ENCODE assay signal across 17 mouse cellular contexts in the genomic region with DNA sequence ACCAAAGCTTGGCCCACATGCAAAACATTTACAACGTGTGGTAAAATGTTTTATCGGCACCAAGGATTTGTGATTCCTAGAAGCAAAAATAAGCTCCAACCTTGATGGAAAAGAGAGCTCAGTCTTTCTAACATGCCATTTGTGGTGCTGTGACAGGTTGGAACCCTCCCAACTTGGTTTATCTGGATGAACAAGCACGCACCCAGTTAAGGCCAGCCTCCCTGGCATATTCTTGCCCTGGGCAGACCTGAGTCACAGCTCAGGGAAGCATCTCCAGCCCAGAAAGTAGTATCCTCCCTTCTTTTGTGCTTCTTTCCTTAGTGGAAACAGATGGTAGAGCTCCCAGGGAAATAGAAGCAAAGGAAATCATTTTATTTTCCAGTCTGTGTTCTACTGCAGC. TPM values are rescaled to one million over a fixed set of nuclear protein-coding genes. Genes with fewer than 3 reads are reported as not detected.
A peak's percentile ranks its signal among the peaks of the same experiment; 100 is the strongest.
DNase-seq lines count a peak whose midpoint lies in the region; ATAC-seq and TF ChIP-seq lines count a peak whose summit lies in the region.
"Had no signal": no experiment of that assay in that cellular context is flagged by ENCODE, and none has a peak within 500 bp of the region (broad histone marks: within the 10 kb centered on the region; RNA-seq: fewer than 3 reads in every experiment).

No protein-coding gene starts in this region.

- no peak overlapping the region for H3K27ac ChIP-seq in hindbrain, embryonic 16.5 days (ENCODE audit: low read depth, low read length)
- no peak overlapping the region for H3K27ac ChIP-seq in hindbrain, embryonic 13.5 days
- H3K27ac ChIP-seq in midbrain, postnatal 0 days (ENCODE audit: low read depth, low read length), result no peak overlapping the region
- H3K27ac ChIP-seq: liver, embryonic 12.5 days; neural tube, embryonic 15.5 days had no signal

- H3K9ac ChIP-seq in hindbrain, embryonic 16.5 days (ENCODE audit: low read depth, low read length), result no peak overlapping the region
- H3K9ac ChIP-seq in hindbrain, embryonic 13.5 days, result no peak overlapping the region
- H3K9ac ChIP-seq in midbrain, postnatal 0 days (replicated peaks; ENCODE audit: low read length, poor library complexity, severe bottlenecking), result no peak overlapping the region
- H3K9ac ChIP-seq: liver, embryonic 12.5 days; neural tube, embryonic 15.5 days had no signal

- no peaks in the 10 kb centered on the region for H3K27me3 ChIP-seq in hindbrain, embryonic 16.5 days (replicated peaks; ENCODE audit: control insufficient read depth, insufficient read depth, low read length)
- no peaks in the 10 kb centered on the region for H3K27me3 ChIP-seq in hindbrain, embryonic 13.5 days
- no peaks in the 10 kb centered on the region for H3K27me3 ChIP-seq in midbrain, postnatal 0 days (ENCODE audit: insufficient read depth, low read length)
- H3K27me3 ChIP-seq: neural tube, embryonic 15.5 days had no signal

- TF ChIP-seq CTCF in midbrain, postnatal 0 days (IDR thresholded peaks at IDR 0.05), result no peak

- no peaks in the 10 kb centered on the region for H3K9me3 ChIP-seq in hindbrain, embryonic 16.5 days (ENCODE audit: control insufficient read depth, low read length)
- H3K9me3 ChIP-seq in hindbrain, embryonic 13.5 days, result no peaks in the 10 kb centered on the region
- H3K9me3 ChIP-seq in midbrain, postnatal 0 days (ENCODE audit: low read length), result no peaks in the 10 kb centered on the region
- H3K9me3 ChIP-seq: liver, embryonic 12.5 days; neural tube, embryonic 15.5 days had no signal

- H3K4me2 ChIP-seq in hindbrain, embryonic 16.5 days (ENCODE audit: low read length), result no peak overlapping the region
- no peak overlapping the region for H3K4me2 ChIP-seq in hindbrain, embryonic 13.5 days
- no peak overlapping the region for H3K4me2 ChIP-seq in midbrain, postnatal 0 days (ENCODE audit: low read depth, low read length, poor library complexity, severe bottlenecking)
- H3K4me2 ChIP-seq: liver, embryonic 12.5 days; neural tube, embryonic 15.5 days had no signal

- no peaks in the 10 kb centered on the region for H3K36me3 ChIP-seq in hindbrain, embryonic 16.5 days (ENCODE audit: control insufficient read depth, insufficient read depth, low read length)
- no peaks in the 10 kb centered on the region for H3K36me3 ChIP-seq in hindbrain, embryonic 13.5 days
- H3K36me3 ChIP-seq in midbrain, postnatal 0 days (ENCODE audit: insufficient read depth, low read length), result no peaks in the 10 kb centered on the region
- H3K36me3 ChIP-seq: liver, embryonic 12.5 days; neural tube, embryonic 15.5 days had no signal

- 77% methylated on average over 3 of the region's 3 CpGs for WGBS in hindbrain, embryonic 16.5 days
- 92% methylated on average over 3 of the region's 3 CpGs for WGBS in hindbrain, embryonic 13.5 days
- WGBS in midbrain, postnatal 0 days, result 90% methylated on average over 3 of the region's 3 CpGs

- peak; percentile 15 for DNase-seq in 3134 (ENCODE audit: extremely low read depth, insufficient read length, low spot score)
- DNase-seq in 3T3-L1 (ENCODE audit: low read depth, low spot score), result peak; percentile 87
- peak; percentile 49 to 57 for DNase-seq in kidney, postnatal 36 days
- DNase-seq in lung, adult 18-20 months, result no peak
- DNase-seq in midbrain, postnatal 0 days (ENCODE audit: low spot score), result no peak
- DNase-seq: cerebellum, adult 18-20 months; gastrocnemius, postnatal 36 days; layer of hippocampus, postnatal 36 days; lung, postnatal 14 days; right cerebral cortex, adult 18-20 months; thymus, adult 18-20 months had no signal

- H3K4me3 ChIP-seq in hindbrain, embryonic 16.5 days (ENCODE audit: low read length), result no peak overlapping the region
- H3K4me3 ChIP-seq in hindbrain, embryonic 13.5 days, result no peak overlapping the region
- H3K4me3 ChIP-seq in midbrain, postnatal 0 days (ENCODE audit: low read depth, low read length), result no peak overlapping the region
- H3K4me3 ChIP-seq: liver, embryonic 12.5 days; neural tube, embryonic 15.5 days had no signal

- no peaks in the 10 kb centered on the region for H3K4me1 ChIP-seq in hindbrain, embryonic 16.5 days (ENCODE audit: control insufficient read depth, insufficient read depth, low read depth, low read length)
- 0 out of 2 replicates have a peak, but pooled peaks cover 3% of the 10 kb centered on the region for H3K4me1 ChIP-seq in hindbrain, embryonic 13.5 days (replicated peaks)
- H3K4me1 ChIP-seq in midbrain, postnatal 0 days (ENCODE audit: insufficient read depth, low read length), result no peaks in the 10 kb centered on the region
- H3K4me1 ChIP-seq: neural tube, embryonic 15.5 days had no signal

- ATAC-seq in hindbrain, embryonic 16.5 days, result 0 out of 2 replicates have a peak, but pooled peaks have one; percentile 24
- ATAC-seq in hindbrain, embryonic 13.5 days (ENCODE audit: low FRiP score), result no peak
- ATAC-seq in midbrain, postnatal 0 days (ENCODE audit: low FRiP score), result no peak
- ATAC-seq in megakaryocyte-erythroid progenitor cell, adult 5-6 weeks (replicated peaks; ENCODE audit: low FRiP score, low TSS enrichment, poor library complexity, severe bottlenecking), result no peak
- ATAC-seq: forebrain, embryonic 16.5 days; liver, embryonic 12.5 days had no signal

RNA-seq across cellular contexts. Expression of gene Egfr, which starts 58.1 kb away (rescaled TPM):
- 6.2 and 8.4 TPM in 2 replicates for polyA plus RNA-seq in hindbrain, embryonic 16.5 days (2015; fragmentation: Nextera tagmentation; extraction: Ambion mirVana)
- 3.5 and 3.9 TPM in 2 replicates for polyA plus RNA-seq in hindbrain, embryonic 13.5 days (2015; fragmentation: Nextera tagmentation; extraction: Ambion mirVana)
- total RNA-seq in midbrain, postnatal 0 days (2014; rRNA removed), result 19.3 and 25.1 TPM in 2 replicates
- polyA plus RNA-seq in midbrain, postnatal 0 days (2015; fragmentation: Nextera tagmentation; extraction: Ambion mirVana), result 9.6 and 10.7 TPM in 2 replicates
- total RNA-seq in megakaryocyte-erythroid progenitor cell, adult 5-6 weeks (2014; fragmentation: Nextera tagmentation), result not detected in 2 replicates
- not detected in 2 replicates for total RNA-seq in megakaryocyte-erythroid progenitor cell, adult 5-6 weeks (2017)

Comparison
In these comparisons a context has a peak if more than half of its experiments do, and no peak if none do; other contexts are left out.
1. DNase-seq: peak in 3134 (single experiment), 3T3-L1 (single experiment) and kidney, postnatal 36 days (2 of 2); none in lung, adult 18-20 months (0 of 2) and midbrain, postnatal 0 days (single experiment).